Comparison of ENCODE assay signal across 13 mouse cellular contexts in genomic region chr4:56743363-56744195, GRCm38 (mm10).
"Had no signal": no experiment of that assay in that cellular context is flagged by ENCODE, and none has a peak within 500 bp of the region (broad histone marks: within the 10 kb centered on the region; RNA-seq: fewer than 3 reads in every experiment).

Gene Actl7a (plus strand): TSS chr4:56743413.

- DNase-seq: gastrocnemius, adult 2 months; gastrocnemius, postnatal 10 days; gastrocnemius, postnatal 25 days; heart, adult 2 months; heart, postnatal 4 days; kidney, adult 11 months; kidney, adult 2 months; kidney, adult 9 months; kidney, postnatal 14 days; kidney, postnatal 36 days; layer of hippocampus, adult 9-11 months; layer of hippocampus, postnatal 36 days; left cerebral cortex, postnatal 4 days had no signal
